Mouse (Mus musculus): ENCODE results near the gene Negr1. TPM values are rescaled to one million over a fixed set of nuclear protein-coding genes. Genes with fewer than 3 reads are reported as not detected.

Gene Negr1
- polyA plus RNA-seq, 1 experiment from 2014 or later = 6.0 TPM

GRCm38 (mm10) chr3:157268742-157269141, 707.1 kb downstream of the Negr1 start:
- WGBS = 60% methylated on average over 4 of the region's 4 CpGs
- H3K27me3 ChIP-seq (replicated peaks; ENCODE audit: control insufficient read depth, insufficient read depth, low read length) = no peaks in the 10 kb centered on the region
- no peak for DNase-seq (ENCODE audit: low spot score)

DNA sequence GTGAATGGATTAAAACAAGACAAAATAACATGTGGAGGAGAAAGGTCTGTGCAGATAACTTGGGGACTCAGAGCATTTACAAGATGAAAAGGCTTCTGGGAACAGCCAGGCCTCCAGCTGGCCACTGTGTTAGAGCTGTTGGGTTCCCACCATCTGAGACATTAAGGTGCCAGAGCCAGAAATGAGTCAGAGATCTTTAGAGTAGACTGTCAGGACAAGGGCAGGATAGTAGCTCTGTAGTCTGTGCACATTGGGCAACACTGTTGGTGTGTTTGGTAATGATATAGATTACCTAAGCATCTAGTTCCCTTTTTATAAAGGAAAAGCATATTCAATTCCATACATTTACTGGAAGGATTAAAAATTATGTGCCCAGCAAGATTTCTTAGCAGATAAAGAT, 710.8 kb downstream of the Negr1 start:
- Histone ChIP-seq H3K9me3 (ENCODE audit: control insufficient read depth, low read length) (no peaks in the 10 kb centered on the region), H3K36me3 (ENCODE audit: control insufficient read depth, insufficient read depth, low read length) (no peaks in the 10 kb centered on the region)
- ATAC-seq (replicated peaks; ENCODE audit: low FRiP score, low TSS enrichment, low read depth) = no peak

More at GRCm38 (mm10) chr3:157268742-157269141, 707.1 kb downstream of the Negr1 start:
- Histone ChIP-seq H3K4me1 (replicated peaks; ENCODE audit: control insufficient read depth, insufficient read depth, low read length) (no peaks in the 10 kb centered on the region), H3K9ac (ENCODE audit: low read length) (no peak overlapping the region), H3K27ac (ENCODE audit: low read depth) (no peak overlapping the region), H3K9me3 (ENCODE audit: control insufficient read depth, low read length) (no peaks in the 10 kb centered on the region), H3K36me3 (ENCODE audit: control insufficient read depth, insufficient read depth, low read length) (no peaks in the 10 kb centered on the region), H3K4me2 (ENCODE audit: low read length) (no peak overlapping the region), H3K4me3 (ENCODE audit: low read depth, low read length) (no peak overlapping the region)
- no peak for ATAC-seq (replicated peaks; ENCODE audit: low FRiP score, low TSS enrichment, low read depth)

DNA sequence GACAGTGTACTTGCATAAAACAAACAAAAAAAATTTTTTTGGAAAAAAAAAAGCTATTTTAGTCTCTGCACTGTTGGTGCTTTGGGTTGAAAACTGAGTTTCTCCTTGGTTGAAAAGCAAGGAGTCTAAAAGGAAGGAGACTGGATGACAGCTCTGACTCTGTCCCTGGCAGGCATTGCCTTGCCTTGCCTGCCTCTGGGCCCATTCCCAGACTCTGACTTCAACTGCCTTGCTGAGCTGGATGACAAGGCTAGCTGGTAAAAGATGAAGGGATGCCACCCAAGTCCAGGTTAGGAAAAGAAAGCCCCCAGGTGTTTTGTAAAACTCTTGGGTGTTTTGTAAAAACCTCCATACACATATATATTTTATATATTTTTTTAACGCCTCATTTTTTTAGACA, 712.5 kb downstream of the Negr1 start:
- H3K36me3 ChIP-seq (ENCODE audit: control insufficient read depth, insufficient read depth, low read length) = no peaks in the 10 kb centered on the region
- H3K9me3 ChIP-seq (ENCODE audit: control insufficient read depth, low read length) = no peaks in the 10 kb centered on the region
- ATAC-seq (replicated peaks; ENCODE audit: low FRiP score, low TSS enrichment, low read depth) (no peak), DNase-seq (ENCODE audit: low spot score) (no peak)
- no peak overlapping the region for H3K9ac ChIP-seq (ENCODE audit: low read length)
- no peak overlapping the region for H3K4me3 ChIP-seq (ENCODE audit: low read depth, low read length)
- no peak overlapping the region for H3K27ac ChIP-seq (ENCODE audit: low read depth)
- no peak overlapping the region for H3K4me2 ChIP-seq (ENCODE audit: low read length)
- no peaks in the 10 kb centered on the region for H3K27me3 ChIP-seq (replicated peaks; ENCODE audit: control insufficient read depth, insufficient read depth, low read length)
- H3K4me1 ChIP-seq (replicated peaks; ENCODE audit: control insufficient read depth, insufficient read depth, low read length) = no peaks in the 10 kb centered on the region
- WGBS = 91% methylated on average over 1 of the region's 1 CpGs

More for the DNA sequence above, 710.8 kb downstream of the Negr1 start:
- no peak overlapping the region for H3K4me3 ChIP-seq (ENCODE audit: low read depth, low read length)
- no peak overlapping the region for H3K4me2 ChIP-seq (ENCODE audit: low read length)
- no peak for DNase-seq (ENCODE audit: low spot score)
- no peak overlapping the region for H3K9ac ChIP-seq (ENCODE audit: low read length)
- no peak overlapping the region for H3K27ac ChIP-seq (ENCODE audit: low read depth)
- H3K27me3 ChIP-seq (replicated peaks; ENCODE audit: control insufficient read depth, insufficient read depth, low read length) = no peaks in the 10 kb centered on the region
- no peaks in the 10 kb centered on the region for H3K4me1 ChIP-seq (replicated peaks; ENCODE audit: control insufficient read depth, insufficient read depth, low read length)

DNA sequence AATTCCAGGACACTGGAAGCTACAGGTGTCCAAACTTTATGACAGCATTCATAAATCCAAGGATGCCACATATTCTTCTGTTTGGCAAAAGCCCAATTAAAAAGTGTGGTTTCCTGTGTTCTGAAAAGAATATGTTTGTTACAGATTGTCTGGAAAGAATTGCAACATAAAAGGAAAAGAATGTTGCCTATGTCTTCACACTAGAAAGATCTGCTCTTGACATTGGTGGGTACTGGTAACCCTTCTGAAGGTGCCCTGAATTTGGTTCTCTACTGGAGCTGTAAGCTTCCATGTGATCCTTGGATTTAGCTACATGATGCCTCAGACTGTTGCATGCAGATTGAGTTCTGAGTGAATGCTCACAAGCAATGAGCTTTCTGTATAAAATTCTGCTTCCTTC, 718.1 kb downstream of the Negr1 start:
- Histone ChIP-seq H3K36me3 (ENCODE audit: control insufficient read depth, insufficient read depth, low read length) (no peaks in the 10 kb centered on the region), H3K9me3 (ENCODE audit: control insufficient read depth, low read length) (no peaks in the 10 kb centered on the region), H3K9ac (ENCODE audit: low read length) (no peak overlapping the region), H3K4me3 (ENCODE audit: low read depth, low read length) (no peak overlapping the region), H3K4me1 (replicated peaks; ENCODE audit: control insufficient read depth, insufficient read depth, low read length) (no peaks in the 10 kb centered on the region), H3K4me2 (ENCODE audit: low read length) (no peak overlapping the region), H3K27ac (ENCODE audit: low read depth) (no peak overlapping the region), H3K27me3 (replicated peaks; ENCODE audit: control insufficient read depth, insufficient read depth, low read length) (no peaks in the 10 kb centered on the region)
- ATAC-seq (replicated peaks; ENCODE audit: low FRiP score, low TSS enrichment, low read depth) (no peak), DNase-seq (ENCODE audit: low spot score) (no peak)

- no peak overlapping the region for H3K27ac ChIP-seq (ENCODE audit: low read depth)
- no peaks in the 10 kb centered on the region for H3K36me3 ChIP-seq (ENCODE audit: control insufficient read depth, insufficient read depth, low read length)
- ATAC-seq (replicated peaks; ENCODE audit: low FRiP score, low TSS enrichment, low read depth) = no peak
- H3K4me3 ChIP-seq (ENCODE audit: low read depth, low read length) = no peak overlapping the region
- no peaks in the 10 kb centered on the region for H3K9me3 ChIP-seq (ENCODE audit: control insufficient read depth, low read length)
- H3K27me3 ChIP-seq (replicated peaks; ENCODE audit: control insufficient read depth, insufficient read depth, low read length) = no peaks in the 10 kb centered on the region
- H3K9ac ChIP-seq (ENCODE audit: low read length) = no peak overlapping the region
- DNase-seq (ENCODE audit: low spot score) = no peak
- no peaks in the 10 kb centered on the region for H3K4me1 ChIP-seq (replicated peaks; ENCODE audit: control insufficient read depth, insufficient read depth, low read length)
- H3K4me2 ChIP-seq (ENCODE audit: low read length) = no peak overlapping the region
Measured at GRCm38 (mm10) chr3:157281259-157281658, 719.7 kb downstream of the Negr1 start.

DNA sequence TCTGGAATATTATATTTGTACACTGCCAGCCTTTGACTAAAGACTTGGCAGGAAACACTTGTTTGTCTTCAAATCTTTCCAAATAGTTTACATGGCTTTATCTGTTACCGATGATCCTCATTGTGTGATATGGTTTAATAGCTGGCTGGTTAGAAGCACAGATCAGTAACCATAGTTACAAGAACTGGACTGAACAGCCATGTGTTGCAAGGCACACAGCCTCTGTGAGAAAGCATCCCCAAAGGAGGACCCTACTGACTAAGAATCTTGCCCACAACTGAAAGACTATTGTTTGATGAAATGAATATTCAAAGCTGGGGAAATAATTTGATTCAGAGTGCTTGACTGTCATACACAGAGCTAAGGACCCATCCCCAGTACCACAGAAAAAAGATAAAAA, 729.7 kb downstream of the Negr1 start:
- no peak overlapping the region for H3K9ac ChIP-seq (ENCODE audit: low read length)
- H3K4me3 ChIP-seq (ENCODE audit: low read depth, low read length) = no peak overlapping the region
- H3K9me3 ChIP-seq (ENCODE audit: control insufficient read depth, low read length) = no peaks in the 10 kb centered on the region
- DNase-seq (ENCODE audit: low spot score) = no peak
- WGBS = 86% methylated on average over 1 of the region's 1 CpGs
- no peaks in the 10 kb centered on the region for H3K4me1 ChIP-seq (replicated peaks; ENCODE audit: control insufficient read depth, insufficient read depth, low read length)
- no peaks in the 10 kb centered on the region for H3K27me3 ChIP-seq (replicated peaks; ENCODE audit: control insufficient read depth, insufficient read depth, low read length)
- ATAC-seq (replicated peaks; ENCODE audit: low FRiP score, low TSS enrichment, low read depth) = no peak
- no peaks in the 10 kb centered on the region for H3K36me3 ChIP-seq (ENCODE audit: control insufficient read depth, insufficient read depth, low read length)
- no peak overlapping the region for H3K27ac ChIP-seq (ENCODE audit: low read depth)
- H3K4me2 ChIP-seq (ENCODE audit: low read length) = no peak overlapping the region

DNA sequence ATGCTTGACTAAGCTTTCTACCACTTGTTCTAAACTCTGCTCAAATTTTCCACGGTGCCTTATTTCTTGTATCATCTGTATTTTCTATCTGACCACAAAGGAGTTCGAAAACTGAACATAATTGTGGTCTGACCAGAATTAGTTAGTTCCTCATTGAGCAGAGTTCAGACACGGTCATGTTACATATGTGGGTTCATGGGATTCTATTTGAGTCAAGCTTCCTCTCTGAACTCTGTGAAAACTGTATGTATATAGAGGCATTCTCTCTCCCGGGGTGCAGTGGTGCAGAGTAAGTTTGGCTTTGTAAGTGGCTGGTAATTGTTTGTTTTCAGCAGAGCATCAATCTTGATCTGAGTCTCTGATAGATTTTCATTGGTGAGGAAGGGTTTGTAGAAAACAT, 735.6 kb downstream of the Negr1 start:
- H3K27ac ChIP-seq (ENCODE audit: low read depth) = no peak overlapping the region
- no peaks in the 10 kb centered on the region for H3K27me3 ChIP-seq (replicated peaks; ENCODE audit: control insufficient read depth, insufficient read depth, low read length)
- ATAC-seq (replicated peaks; ENCODE audit: low FRiP score, low TSS enrichment, low read depth) (no peak), DNase-seq (ENCODE audit: low spot score) (no peak)
- 0 out of 2 replicates have a peak, but pooled peaks cover 2% of the 10 kb centered on the region for H3K9me3 ChIP-seq (ENCODE audit: control insufficient read depth, low read length)
- H3K36me3 ChIP-seq (ENCODE audit: control insufficient read depth, insufficient read depth, low read length) = no peaks in the 10 kb centered on the region
- H3K4me1 ChIP-seq (replicated peaks; ENCODE audit: control insufficient read depth, insufficient read depth, low read length) = no peaks in the 10 kb centered on the region
- no peak overlapping the region for H3K4me2 ChIP-seq (ENCODE audit: low read length)
- H3K9ac ChIP-seq (ENCODE audit: low read length) = no peak overlapping the region
- H3K4me3 ChIP-seq (ENCODE audit: low read depth, low read length) = no peak overlapping the region
- 82% methylated on average over 4 of the region's 4 CpGs for WGBS

GRCm38 (mm10) chr3:157303430-157304116, 742.0 kb downstream of the Negr1 start:
- H3K9me3 ChIP-seq (ENCODE audit: control insufficient read depth, low read length) = 0 out of 2 replicates have a peak, but pooled peaks cover 2% of the 10 kb centered on the region
- H3K9ac ChIP-seq (ENCODE audit: low read length) = no peak overlapping the region
- WGBS = 73% methylated on average over 4 of the region's 4 CpGs
- H3K4me1 ChIP-seq (replicated peaks; ENCODE audit: control insufficient read depth, insufficient read depth, low read length) = no peaks in the 10 kb centered on the region
- DNase-seq (ENCODE audit: low spot score) (no peak), ATAC-seq (replicated peaks; ENCODE audit: low FRiP score, low TSS enrichment, low read depth) (no peak)
- H3K27me3 ChIP-seq (replicated peaks; ENCODE audit: control insufficient read depth, insufficient read depth, low read length) = no peaks in the 10 kb centered on the region
- no peak overlapping the region for H3K4me3 ChIP-seq (ENCODE audit: low read depth, low read length)
- H3K36me3 ChIP-seq (ENCODE audit: control insufficient read depth, insufficient read depth, low read length) = no peaks in the 10 kb centered on the region
- H3K27ac ChIP-seq (ENCODE audit: low read depth) = no peak overlapping the region
- H3K4me2 ChIP-seq (ENCODE audit: low read length) = no peak overlapping the region

GRCm38 (mm10) chr3:157321081-157321573, 759.5 kb downstream of the Negr1 start:
- WGBS = 59% methylated on average over 1 of the region's 1 CpGs
- no peak for ATAC-seq (replicated peaks; ENCODE audit: low FRiP score, low TSS enrichment, low read depth)
- DNase-seq (ENCODE audit: low spot score) = no peak
- Histone ChIP-seq H3K27ac (ENCODE audit: low read depth) (no peak overlapping the region), H3K27me3 (replicated peaks; ENCODE audit: control insufficient read depth, insufficient read depth, low read length) (no peaks in the 10 kb centered on the region), H3K9me3 (ENCODE audit: control insufficient read depth, low read length) (no peaks in the 10 kb centered on the region), H3K4me2 (ENCODE audit: low read length) (no peak overlapping the region), H3K4me3 (ENCODE audit: low read depth, low read length) (no peak overlapping the region), H3K36me3 (ENCODE audit: control insufficient read depth, insufficient read depth, low read length) (no peaks in the 10 kb centered on the region), H3K4me1 (replicated peaks; ENCODE audit: control insufficient read depth, insufficient read depth, low read length) (no peaks in the 10 kb centered on the region), H3K9ac (ENCODE audit: low read length) (no peak overlapping the region)

Measured in intestine, embryonic 14.5 days (tissue).